36 mouse cellular contexts compared by ENCODE assay signal in genomic region chr13:108276561-108276960, GRCm38 (mm10). TPM values are rescaled to one million over a fixed set of nuclear protein-coding genes. Genes with fewer than 3 reads are reported as not detected.
DNase-seq lines count a peak whose midpoint lies in the region; ATAC-seq and TF ChIP-seq lines count a peak whose summit lies in the region.
"Had no signal": no experiment of that assay in that cellular context is flagged by ENCODE, and none has a peak within 500 bp of the region (broad histone marks: within the 10 kb centered on the region; RNA-seq: fewer than 3 reads in every experiment).

No protein-coding gene starts in this region.

- peaks cover 24% of the 10 kb centered on the region for H3K4me1 ChIP-seq in limb, embryonic 14.5 days (ENCODE audit: control insufficient read depth, insufficient read depth, low read length)
- H3K4me1 ChIP-seq in limb, embryonic 10.5 days: peaks cover 42% of the 10 kb centered on the region
- H3K4me1 ChIP-seq in embryonic facial prominence, embryonic 14.5 days (ENCODE audit: control insufficient read depth, insufficient read depth, low read length): peaks cover 26% of the 10 kb centered on the region; the same call in 1 of the 2 replicates
- H3K4me1 ChIP-seq: forebrain, embryonic 12.5 days; hindbrain, embryonic 15.5 days; liver, embryonic 13.5 days; midbrain, embryonic 13.5 days had no signal

- no peak for TF ChIP-seq POLR2A in limb, embryonic 14.5 days (IDR thresholded peaks at IDR 0.05; ENCODE audit: borderline replicate concordance, extremely low read depth, insufficient read depth, insufficient read length)

- DNase-seq in limb, embryonic 14.5 days (ENCODE audit: low spot score): peak; percentile 28
- no peak for DNase-seq in limb, embryonic 10.5 days (ENCODE audit: low spot score)
- peak; percentile 43 for DNase-seq in Muller cell, postnatal 12 days (ENCODE audit: inconsistent ontology term)
- DNase-seq in embryonic facial prominence, embryonic 14.5 days (ENCODE audit: low spot score): peak; percentile 86
- no peak for DNase-seq in embryo, embryonic 10 days (ENCODE audit: low spot score)
- no peak for DNase-seq in retina, embryonic 14.5 days (ENCODE audit: low spot score)
- DNase-seq in cerebellum, adult 9-11 months: no peak
- DNase-seq: adrenal gland, postnatal 14 days; cerebellum, adult 11-12 months; cerebellum, postnatal 10 days; forebrain, postnatal 0 days; gastrocnemius, postnatal 10 days; heart, adult 18-20 months; heart, postnatal 4 days; kidney, adult 11 months; kidney, postnatal 14 days; liver, embryonic 13.5 days; lung, adult 18-20 months; lung, postnatal 10 days; retina, postnatal 1 day; right cerebral cortex, postnatal 14 days; spleen, adult 18-20 months; thymus, adult 2 months; thymus, postnatal 36 days had no signal

- no peaks in the 10 kb centered on the region for H3K36me3 ChIP-seq in limb, embryonic 14.5 days (ENCODE audit: control insufficient read depth, insufficient read depth, low read length)
- H3K36me3 ChIP-seq in limb, embryonic 10.5 days: no peaks in the 10 kb centered on the region
- H3K36me3 ChIP-seq in embryonic facial prominence, embryonic 14.5 days (ENCODE audit: control insufficient read depth, insufficient read depth, low read length): no peaks in the 10 kb centered on the region
- H3K36me3 ChIP-seq: embryonic facial prominence, embryonic 12.5 days; forebrain, embryonic 12.5 days; heart, embryonic 12.5 days; hindbrain, embryonic 15.5 days; limb, embryonic 15.5 days; liver, embryonic 13.5 days; midbrain, embryonic 13.5 days; neural tube, embryonic 13.5 days had no signal

- no peaks in the 10 kb centered on the region for H3K9me3 ChIP-seq in limb, embryonic 14.5 days (ENCODE audit: control insufficient read depth, low read length)
- no peaks in the 10 kb centered on the region for H3K9me3 ChIP-seq in limb, embryonic 10.5 days (replicated peaks)
- no peaks in the 10 kb centered on the region for H3K9me3 ChIP-seq in embryonic facial prominence, embryonic 14.5 days (ENCODE audit: control insufficient read depth, low read length)
- H3K9me3 ChIP-seq: embryonic facial prominence, embryonic 12.5 days; forebrain, embryonic 12.5 days; heart, embryonic 12.5 days; hindbrain, embryonic 15.5 days; limb, embryonic 15.5 days; liver, embryonic 13.5 days; midbrain, embryonic 13.5 days; neural tube, embryonic 13.5 days had no signal

- 18% methylated on average over 1 of the region's 1 CpGs for WGBS in limb, embryonic 14.5 days
- WGBS in limb, embryonic 10.5 days: 52% methylated on average over 1 of the region's 1 CpGs
- 19% methylated on average over 1 of the region's 1 CpGs for WGBS in embryonic facial prominence, embryonic 14.5 days

- ATAC-seq in limb, embryonic 14.5 days (ENCODE audit: low FRiP score, low read depth): no peak
- 0 out of 2 replicates have a peak, but pooled peaks have one; percentile 18 for ATAC-seq in embryonic facial prominence, embryonic 14.5 days (ENCODE audit: low read depth)
- ATAC-seq in hematopoietic stem cell, adult 5-6 weeks (replicated peaks in 1 of 2; ENCODE audit: insufficient read depth in 1 of 2, low FRiP score in 2 of 2, low TSS enrichment in 1 of 2, low read depth in 1 of 2, poor library complexity in 2 of 2, severe bottlenecking in 2 of 2): peak; percentile 36 to 42; a peak in 1 of 4 replicates
- ATAC-seq: CD4-positive, CD25-positive, alpha-beta regulatory T cell, adult 4 months; forebrain, postnatal 0 days; inflammation-experienced regulatory T-cells, adult 6 months; midbrain, embryonic 13.5 days had no signal

- no peak overlapping the region for H3K4me2 ChIP-seq in limb, embryonic 14.5 days (replicated peaks; ENCODE audit: low read depth, low read length, severe bottlenecking)
- no peak overlapping the region for H3K4me2 ChIP-seq in embryonic facial prominence, embryonic 14.5 days (ENCODE audit: low read depth, low read length)
- H3K4me2 ChIP-seq: embryonic facial prominence, embryonic 12.5 days; forebrain, embryonic 12.5 days; heart, embryonic 12.5 days; hindbrain, embryonic 15.5 days; limb, embryonic 15.5 days; liver, embryonic 13.5 days; midbrain, embryonic 13.5 days; neural tube, embryonic 13.5 days had no signal

- no peak overlapping the region for H3K27ac ChIP-seq in limb, embryonic 14.5 days (replicated peaks; ENCODE audit: low read depth, low read length)
- H3K27ac ChIP-seq in limb, embryonic 10.5 days: no peak overlapping the region
- no peak overlapping the region for H3K27ac ChIP-seq in embryonic facial prominence, embryonic 14.5 days (replicated peaks; ENCODE audit: low read depth, low read length)
- H3K27ac ChIP-seq: embryonic facial prominence, embryonic 12.5 days; forebrain, embryonic 12.5 days; hindbrain, embryonic 15.5 days; left cerebral cortex, adult 2 months; limb, embryonic 15.5 days; liver, embryonic 13.5 days; midbrain, embryonic 13.5 days; neural tube, embryonic 13.5 days; stomach, postnatal 0 days had no signal

- H3K27me3 ChIP-seq in limb, embryonic 14.5 days (ENCODE audit: control insufficient read depth, insufficient read depth, low read length): no peaks in the 10 kb centered on the region
- H3K27me3 ChIP-seq in limb, embryonic 10.5 days (ENCODE audit: low read depth, poor library complexity, severe bottlenecking): no peaks in the 10 kb centered on the region
- H3K27me3 ChIP-seq in embryonic facial prominence, embryonic 14.5 days (replicated peaks; ENCODE audit: control insufficient read depth, insufficient read depth, low read length): no peaks in the 10 kb centered on the region
- H3K27me3 ChIP-seq: embryonic facial prominence, embryonic 12.5 days; forebrain, embryonic 12.5 days; hindbrain, embryonic 15.5 days; limb, embryonic 15.5 days; liver, embryonic 13.5 days; midbrain, embryonic 13.5 days; neural tube, embryonic 13.5 days had no signal

- H3K4me3 ChIP-seq in limb, embryonic 14.5 days (replicated peaks; ENCODE audit: low read length): no peak overlapping the region
- no peak overlapping the region for H3K4me3 ChIP-seq in limb, embryonic 10.5 days
- H3K4me3 ChIP-seq in embryonic facial prominence, embryonic 14.5 days (ENCODE audit: low read depth, low read length): no peak overlapping the region
- H3K4me3 ChIP-seq: embryonic facial prominence, embryonic 12.5 days; forebrain, embryonic 12.5 days; heart, embryonic 12.5 days; hindbrain, embryonic 15.5 days; left cerebral cortex, adult 2 months; limb, embryonic 15.5 days; liver, embryonic 13.5 days; midbrain, embryonic 13.5 days; neural tube, embryonic 13.5 days had no signal

- no peak overlapping the region for H3K9ac ChIP-seq in limb, embryonic 14.5 days (ENCODE audit: low read depth, low read length, severe bottlenecking)
- no peak overlapping the region for H3K9ac ChIP-seq in embryonic facial prominence, embryonic 14.5 days (ENCODE audit: low read depth, low read length)
- H3K9ac ChIP-seq: embryonic facial prominence, embryonic 12.5 days; forebrain, embryonic 12.5 days; forebrain, postnatal 0 days; heart, embryonic 12.5 days; hindbrain, embryonic 15.5 days; limb, embryonic 15.5 days; liver, embryonic 13.5 days; midbrain, embryonic 13.5 days; neural tube, embryonic 13.5 days had no signal

RNA-seq across cellular contexts. Expression of gene Depdc1b, which starts 39.6 kb away (rescaled TPM):
- 6.0 and 6.4 TPM in 2 replicates for polyA plus RNA-seq in limb, embryonic 14.5 days (2012; rRNA removed)
- polyA plus RNA-seq in limb, embryonic 14.5 days (2014; fragmentation: Nextera tagmentation; extraction: Ambion mirVana): 6.1 and 7.1 TPM in 2 replicates
- polyA plus RNA-seq in limb, embryonic 10.5 days (2016; fragmentation: Nextera tagmentation; extraction: Ambion mirVana): 20.9 and 22.0 TPM in 2 replicates
- 5.6 and 7.4 TPM in 2 replicates for polyA plus RNA-seq in embryonic facial prominence, embryonic 14.5 days (2014; fragmentation: Nextera tagmentation; extraction: Ambion mirVana)
- 16.1 and 19.9 TPM in 2 replicates for total RNA-seq in hematopoietic stem cell, adult 5-6 weeks (2017)

Comparison
In these comparisons a context has a peak if more than half of its experiments do, and no peak if none do; other contexts are left out.
1. DNase-seq: peak in limb, embryonic 14.5 days (single experiment), Muller cell, postnatal 12 days (single experiment) and embryonic facial prominence, embryonic 14.5 days (single experiment); none in limb, embryonic 10.5 days (single experiment), embryo, embryonic 10 days (single experiment), retina, embryonic 14.5 days (single experiment) and cerebellum, adult 9-11 months (single experiment).